Mouse (Mus musculus) monocyte, adult 5-6 weeks (primary cell): Measurements from ENCODE around the gene Gm3696. TPM values are rescaled to one million over a fixed set of nuclear protein-coding genes. Genes with fewer than 3 reads are reported as not detected.
"Not testable (repeated sequence)": the region's sequence is repeated elsewhere in the genome, so short reads cannot be mapped to it uniquely, and the experiment has no call there.

Experiments used
- ATAC-seq: fragments of 153-309, 156-312 bp; replicated peaks from 2 replicates; pipeline ENCODE4 v1.8.0; 2017; ENCODE audit warnings: mild to moderate bottlenecking; ENCODE audit not compliant: low TSS enrichment, insufficient number of reproducible peaks, severe bottlenecking, poor library complexity, low FRiP score
- total RNA-seq: library from RNA; stranded (forward); fragments of 200-1000, 200-491, 200-594 nt; gene quantifications from 3 replicates; pipeline ENCODE4 v1.2.3, GENCODE M21; 2017

The Gm3696 gene
- total RNA-seq, result 0.96 TPM in 1 of 3 replicates, not detected in the others

DNA sequence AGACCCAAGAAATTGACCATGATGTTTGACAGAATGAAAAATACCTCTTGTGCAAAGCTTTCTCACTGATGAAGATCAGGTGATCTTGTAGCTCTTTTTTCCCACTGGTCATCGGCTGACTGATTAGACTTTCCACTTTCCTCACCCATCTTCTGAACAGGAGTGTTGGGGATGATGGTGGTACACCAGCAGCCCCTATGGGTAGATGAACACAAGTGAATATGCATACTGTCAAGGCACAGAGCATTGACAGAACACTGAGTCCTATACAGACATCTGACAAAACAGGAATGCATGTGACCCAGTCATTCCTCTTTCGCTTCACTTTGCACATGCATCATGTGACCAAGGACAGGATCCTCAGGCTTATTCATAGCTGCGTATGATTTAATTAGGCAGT lies at the start of gene Gm3696:
Gene Gm3696 (minus strand): TSS at position 101 of the 400 bp plus-strand sequence.
- ATAC-seq, result not testable (repeated sequence)

DNA sequence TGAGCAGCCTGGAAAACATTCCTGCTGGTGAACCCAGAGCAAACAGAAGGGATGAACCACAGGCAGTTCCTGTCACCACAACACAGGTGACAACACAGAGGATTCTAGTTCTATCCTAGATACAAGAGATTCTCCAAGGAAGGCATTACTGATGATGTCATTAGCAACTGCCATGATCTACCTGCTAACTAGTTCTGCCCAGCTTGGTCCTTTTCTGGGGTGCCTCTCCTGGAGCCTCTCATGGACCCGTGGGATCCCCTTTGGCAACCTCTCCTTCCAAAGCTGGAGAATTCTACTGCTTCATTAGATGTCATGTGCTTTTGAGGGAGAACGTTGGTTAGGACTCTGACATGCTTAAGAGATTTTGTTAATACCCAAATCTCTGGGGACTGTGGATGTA lies 24.9 kb upstream of the Gm3696 start, which contains the start of gene Gm6676:
Gene Gm6676 (minus strand): TSS at position 101 of the 400 bp plus-strand sequence.
- not testable (repeated sequence) for ATAC-seq

DNA sequence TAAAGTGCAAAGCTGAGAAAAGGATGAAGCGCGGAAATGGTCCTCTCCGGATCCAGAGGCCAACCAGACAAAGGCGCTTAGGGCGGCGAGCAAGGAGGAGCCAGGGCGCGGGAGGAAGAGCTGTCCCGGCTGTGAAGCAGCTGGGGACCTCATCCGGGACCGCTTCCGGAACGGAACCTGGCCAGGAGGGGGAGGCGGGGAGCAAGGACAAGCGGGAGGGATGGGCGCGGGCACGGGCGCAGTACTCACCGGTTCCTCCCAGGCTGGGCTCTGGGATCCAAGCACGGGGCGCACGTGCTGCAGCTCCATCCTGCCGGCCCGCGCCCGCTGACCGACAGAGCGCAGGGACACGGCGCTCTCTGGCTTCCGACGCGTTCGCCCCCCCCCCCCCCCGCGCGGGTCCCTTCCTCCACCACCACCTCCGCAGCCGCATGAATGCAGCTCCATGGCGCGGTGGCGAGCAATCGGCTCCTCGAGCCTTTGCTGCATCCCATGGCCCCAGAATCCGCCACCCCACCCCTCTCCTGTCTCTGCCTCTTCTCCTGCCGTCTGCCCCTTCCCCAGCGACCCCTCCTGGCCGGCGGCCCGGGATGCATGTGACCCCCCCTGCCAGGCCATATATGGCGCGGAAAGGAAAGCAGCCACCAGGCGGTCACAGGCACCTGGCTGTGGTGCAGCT lies 4.8 kb upstream of the Gm3696 start:
- ATAC-seq, result not testable (repeated sequence)

DNA sequence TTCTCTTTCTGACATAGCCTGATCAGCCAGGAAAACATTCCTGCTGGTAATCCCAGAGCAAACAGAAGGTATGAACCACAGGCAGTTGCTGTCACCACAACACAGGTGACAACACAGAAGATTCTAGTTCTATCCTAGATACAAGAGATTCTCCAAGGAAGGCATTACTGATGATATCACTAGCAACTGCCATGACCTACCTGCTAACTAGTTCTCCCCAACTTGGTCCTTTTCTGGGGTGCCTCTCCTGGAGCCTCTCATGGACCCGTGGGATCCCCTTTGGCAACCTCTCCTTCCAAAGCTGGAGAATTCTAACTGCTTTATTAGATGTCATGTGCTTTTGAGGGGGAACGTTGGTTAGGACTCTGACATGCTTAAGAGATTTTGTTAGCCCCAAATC lies 55.6 kb downstream of the Gm3696 start, which contains the start of gene Gm3685:
Gene Gm3685 (minus strand): TSS at position 101 of the 400 bp plus-strand sequence.
- ATAC-seq, result not testable (repeated sequence)

Other genes starting within 250 kb of the Gm3696 start
- gene Gm3667, start 210.7 kb downstream of the Gm3696 start, total RNA-seq, result not detected in 3 replicates
- gene Gm6356, start 126.8 kb downstream of the Gm3696 start, total RNA-seq, result not detected in 3 replicates
- not detected in 3 replicates for gene Gm10406, start 73.2 kb downstream of the Gm3696 start, total RNA-seq
- gene Gm3685, start 55.7 kb downstream of the Gm3696 start, total RNA-seq, result not detected in 3 replicates
- gene Gm6676, start 24.8 kb upstream of the Gm3696 start, total RNA-seq, result not detected in 3 replicates
- not detected in 3 replicates for gene Gm3512, start 73.9 kb upstream of the Gm3696 start, total RNA-seq
- gene Gm16434, start 93.9 kb upstream of the Gm3696 start, total RNA-seq, result not detected in 3 replicates
- not detected in 3 replicates for gene Gm3727, start 164.1 kb upstream of the Gm3696 start, total RNA-seq
- gene Gm3739, start 214.4 kb upstream of the Gm3696 start, total RNA-seq, result not detected in 3 replicates
- gene Gm5797, start 231.8 kb upstream of the Gm3696 start, total RNA-seq, result not detected in 3 replicates